Comparison of ENCODE assay signal across 11 mouse cellular contexts in the genomic region with DNA sequence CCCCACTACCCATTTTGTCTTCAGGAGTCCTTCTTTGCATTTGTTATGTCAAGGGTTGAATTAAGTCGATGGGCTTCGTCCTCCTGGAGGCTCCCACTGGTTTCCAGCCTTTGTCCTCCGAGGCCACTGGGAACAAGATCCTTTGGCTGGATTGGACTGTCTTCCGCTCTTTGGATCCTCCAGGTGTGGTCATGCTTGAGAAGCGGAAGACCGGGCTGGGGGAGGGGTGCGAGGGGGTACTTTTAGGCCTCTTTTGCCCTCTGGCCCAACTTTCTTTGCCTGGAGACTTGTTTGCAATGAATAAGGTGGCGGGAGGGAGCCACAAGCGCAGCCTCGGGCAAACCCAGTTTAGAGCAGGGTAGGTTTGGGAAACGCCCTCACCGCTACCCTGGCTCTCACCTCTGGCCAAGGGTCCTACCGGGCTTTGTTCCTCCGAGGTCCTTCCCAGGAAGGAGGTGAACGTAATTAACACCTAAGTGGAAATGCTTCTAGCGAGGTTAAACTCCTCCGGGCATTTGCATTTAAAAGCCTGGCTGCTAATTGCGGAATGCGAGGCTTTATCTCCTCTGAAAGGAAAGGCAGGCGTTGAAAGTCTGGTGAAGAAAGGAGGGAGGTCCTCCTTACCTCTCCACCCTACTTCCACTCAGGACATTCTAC.
DNase-seq lines count a peak whose midpoint lies in the region; ATAC-seq lines count a peak whose summit lies in the region.
"Had no signal": no experiment of that assay in that cellular context is flagged by ENCODE, and none has a peak within 500 bp of the region (broad histone marks: within the 10 kb centered on the region; RNA-seq: fewer than 3 reads in every experiment).

No protein-coding gene starts in this region.

- no peaks in the 10 kb centered on the region for H3K9me3 ChIP-seq in embryonic facial prominence, embryonic 10.5 days
- no peaks in the 10 kb centered on the region for H3K9me3 ChIP-seq in intestine, embryonic 14.5 days (ENCODE audit: control insufficient read depth, low read length)
- H3K9me3 ChIP-seq in limb, embryonic 13.5 days: no peaks in the 10 kb centered on the region
- H3K9me3 ChIP-seq: lung, embryonic 15.5 days had no signal

- 6% methylated on average over 20 of the region's 20 CpGs for WGBS in embryonic facial prominence, embryonic 10.5 days
- WGBS in intestine, embryonic 14.5 days: 13% methylated on average over 20 of the region's 20 CpGs
- WGBS in limb, embryonic 13.5 days: 6% methylated on average over 20 of the region's 20 CpGs

- peak overlapping the region; percentile 19; the same call in 1 of the 2 replicates for H3K27ac ChIP-seq in embryonic facial prominence, embryonic 10.5 days (replicated peaks)
- no peak overlapping the region for H3K27ac ChIP-seq in intestine, embryonic 14.5 days (ENCODE audit: low read depth)
- no peak overlapping the region for H3K27ac ChIP-seq in limb, embryonic 13.5 days
- H3K27ac ChIP-seq: lung, embryonic 15.5 days had no signal

- no peak for ATAC-seq in intestine, embryonic 14.5 days (replicated peaks; ENCODE audit: low FRiP score, low TSS enrichment, low read depth)
- no peak for ATAC-seq in limb, embryonic 13.5 days (ENCODE audit: low FRiP score, low read depth)
- ATAC-seq in granulocyte monocyte progenitor cell, adult 5-6 weeks (replicated peaks; ENCODE audit: poor library complexity, severe bottlenecking): no peak
- ATAC-seq: Patski had no signal

- H3K4me1 ChIP-seq in embryonic facial prominence, embryonic 10.5 days: peaks cover 38% of the 10 kb centered on the region
- peaks cover 3% of the 10 kb centered on the region; the same call in 1 of the 2 replicates for H3K4me1 ChIP-seq in intestine, embryonic 14.5 days (replicated peaks; ENCODE audit: control insufficient read depth, insufficient read depth, low read length)
- H3K4me1 ChIP-seq in limb, embryonic 13.5 days: peaks cover 14% of the 10 kb centered on the region
- H3K4me1 ChIP-seq: lung, embryonic 15.5 days had no signal

- peak overlapping the region; percentile 42 for H3K4me3 ChIP-seq in embryonic facial prominence, embryonic 10.5 days
- no peak overlapping the region for H3K4me3 ChIP-seq in intestine, embryonic 14.5 days (ENCODE audit: low read depth, low read length)
- H3K4me3 ChIP-seq in limb, embryonic 13.5 days: peak overlapping the region; percentile 7; the same call in 1 of the 2 replicates
- H3K4me3 ChIP-seq: lung, embryonic 15.5 days had no signal

- peak; percentile 91 for DNase-seq in ES-CJ7 (ENCODE audit: low read depth, low spot score)
- peak; percentile 31 for DNase-seq in embryonic facial prominence, embryonic 10.5 days (ENCODE audit: low spot score)
- DNase-seq in intestine, embryonic 14.5 days (ENCODE audit: low spot score): no peak
- DNase-seq in cerebellum, postnatal 4 days (ENCODE audit: low spot score in 2 of 2): no peak
- DNase-seq in cerebellum, postnatal 10 days: no peak
- no peak for DNase-seq in ovary, adult 18-20 months (ENCODE audit: low spot score)
- DNase-seq: right cerebral cortex, postnatal 14 days had no signal

- peaks cover 89% of the 10 kb centered on the region for H3K27me3 ChIP-seq in embryonic facial prominence, embryonic 10.5 days (replicated peaks; ENCODE audit: low read depth, poor library complexity, severe bottlenecking)
- peaks cover 37% of the 10 kb centered on the region for H3K27me3 ChIP-seq in intestine, embryonic 14.5 days (replicated peaks; ENCODE audit: control insufficient read depth, insufficient read depth, low read length)
- H3K27me3 ChIP-seq in limb, embryonic 13.5 days: peaks cover 50% of the 10 kb centered on the region
- H3K27me3 ChIP-seq: Patski had no signal

- no peaks in the 10 kb centered on the region for H3K36me3 ChIP-seq in embryonic facial prominence, embryonic 10.5 days (replicated peaks)
- no peaks in the 10 kb centered on the region for H3K36me3 ChIP-seq in intestine, embryonic 14.5 days (ENCODE audit: control insufficient read depth, insufficient read depth, low read length)
- no peaks in the 10 kb centered on the region for H3K36me3 ChIP-seq in limb, embryonic 13.5 days
- H3K36me3 ChIP-seq: lung, embryonic 15.5 days had no signal

- H3K9ac ChIP-seq in intestine, embryonic 14.5 days (ENCODE audit: low read length): no peak overlapping the region
- H3K9ac ChIP-seq in limb, embryonic 13.5 days: no peak overlapping the region
- H3K9ac ChIP-seq: lung, embryonic 15.5 days had no signal

- peak overlapping the region; percentile 14; the same call in 1 of the 2 replicates for H3K4me2 ChIP-seq in intestine, embryonic 14.5 days (ENCODE audit: low read length)
- H3K4me2 ChIP-seq in limb, embryonic 13.5 days (replicated peaks): peak overlapping the region; percentile 44
- H3K4me2 ChIP-seq: lung, embryonic 15.5 days had no signal

Comparison
In these comparisons a context has a peak if more than half of its experiments do, and no peak if none do; other contexts are left out.
1. DNase-seq: peak in ES-CJ7 (single experiment) and embryonic facial prominence, embryonic 10.5 days (single experiment); none in intestine, embryonic 14.5 days (single experiment), cerebellum, postnatal 4 days (0 of 2), cerebellum, postnatal 10 days (0 of 2) and ovary, adult 18-20 months (single experiment).